Mouse (Mus musculus) monocyte, adult 2 months (primary cell): Measurements from ENCODE around the gene Tmem121b.

Source experiments
- DNase-seq, 2 experiments: peaks; one replicate each; pipeline ENCODE4 v3.0.0; 2022; ENCODE audit warnings: low spot score in 2 of 2, low read depth in 1 of 2

Tmem121b gene

DNA sequence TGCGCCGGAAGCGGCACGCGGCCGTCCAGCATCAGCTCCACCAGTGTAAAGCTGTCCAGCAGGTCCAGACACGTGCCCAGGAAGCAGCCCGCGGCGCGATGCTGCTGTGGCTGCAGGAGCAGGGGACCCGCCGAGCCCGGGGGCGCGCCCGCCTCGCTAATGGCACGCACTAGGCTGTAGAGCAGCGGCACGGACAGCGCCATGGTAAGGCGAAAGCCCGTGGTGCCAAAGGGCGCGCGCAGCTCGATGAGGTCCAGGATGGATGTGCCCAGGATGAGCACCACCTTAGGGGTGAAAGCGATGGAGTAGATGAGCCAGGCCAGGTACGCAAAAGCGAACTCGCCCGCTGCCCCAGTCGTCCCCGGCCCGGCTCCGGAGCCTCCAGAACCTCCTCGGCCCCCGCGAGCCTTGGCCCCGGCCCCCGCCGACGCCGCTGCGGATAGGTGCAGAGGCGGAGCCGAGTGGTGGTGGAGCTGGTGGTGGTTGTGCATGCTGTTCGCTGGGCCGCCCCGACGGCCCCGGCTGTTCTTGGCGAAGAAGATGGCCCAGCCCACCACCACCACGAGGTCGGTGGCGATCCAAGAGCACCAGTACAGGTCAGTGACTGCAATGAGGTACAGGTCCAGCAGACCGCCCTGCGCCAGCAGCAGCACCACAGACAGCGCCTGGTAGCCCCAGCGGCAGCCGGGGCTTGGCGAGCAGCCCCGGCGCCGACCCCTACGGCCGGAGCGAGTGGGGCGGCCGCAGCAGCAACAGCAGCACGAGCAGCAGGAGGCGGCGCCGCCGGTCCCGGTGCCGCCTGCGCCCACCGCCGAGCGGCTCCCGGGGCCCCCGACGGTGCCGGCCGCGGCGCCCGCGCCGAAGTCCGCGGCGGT lies 871 bp downstream of the Tmem121b start:
- no peak for DNase-seq

DNA sequence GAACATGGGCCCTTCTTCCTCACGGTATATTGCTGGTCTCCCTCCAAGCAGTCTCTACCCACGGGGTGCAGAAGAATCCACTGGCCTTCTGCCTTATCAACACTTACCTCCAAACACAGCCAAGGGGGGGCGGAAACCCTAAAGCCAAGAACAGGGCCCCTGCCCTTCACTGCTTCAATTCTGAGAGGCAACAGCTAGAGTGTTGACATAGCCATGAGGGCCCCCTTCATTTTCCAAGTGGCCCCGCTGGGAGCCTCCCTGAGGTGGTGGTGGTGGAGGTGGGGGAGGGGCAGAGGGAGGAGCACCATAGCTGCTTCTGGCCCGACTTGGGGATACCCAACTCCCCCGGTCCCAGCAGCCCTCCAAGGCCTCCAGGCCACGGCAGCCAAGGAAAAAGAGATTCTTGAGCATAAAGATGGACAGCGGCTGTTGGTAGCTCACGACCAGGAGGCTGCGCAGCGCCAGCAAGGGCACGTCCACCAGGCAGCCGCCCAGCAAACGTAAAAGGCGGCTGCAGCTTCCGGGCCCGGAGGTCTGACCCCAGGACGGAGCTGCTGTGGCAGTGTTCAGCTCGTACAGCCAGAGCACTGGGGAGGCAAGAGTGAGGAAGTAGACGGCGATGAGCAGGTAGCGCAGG lies 1.6 kb downstream of the Tmem121b start:
- no peak for DNase-seq

DNA sequence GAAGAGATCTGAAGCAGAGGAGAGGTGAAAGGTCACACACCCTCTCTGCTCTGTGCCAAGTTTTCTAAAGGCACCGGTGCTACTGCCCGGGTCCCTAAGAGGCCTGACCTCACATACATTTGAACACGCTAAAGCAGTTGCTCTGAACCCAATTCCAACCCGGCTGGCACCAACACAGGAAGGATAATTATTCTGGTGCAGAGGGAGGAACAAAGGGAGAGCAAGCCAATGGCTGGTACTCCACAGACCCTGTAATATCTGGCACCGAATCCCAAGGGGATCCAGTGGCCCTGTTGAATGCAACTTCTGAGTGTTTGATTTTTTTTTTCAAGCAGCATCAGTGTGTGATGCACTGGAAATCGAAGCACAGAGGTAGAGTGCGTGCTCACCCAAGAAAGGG lies 2.5 kb downstream of the Tmem121b start:
- DNase-seq: no peak

DNA sequence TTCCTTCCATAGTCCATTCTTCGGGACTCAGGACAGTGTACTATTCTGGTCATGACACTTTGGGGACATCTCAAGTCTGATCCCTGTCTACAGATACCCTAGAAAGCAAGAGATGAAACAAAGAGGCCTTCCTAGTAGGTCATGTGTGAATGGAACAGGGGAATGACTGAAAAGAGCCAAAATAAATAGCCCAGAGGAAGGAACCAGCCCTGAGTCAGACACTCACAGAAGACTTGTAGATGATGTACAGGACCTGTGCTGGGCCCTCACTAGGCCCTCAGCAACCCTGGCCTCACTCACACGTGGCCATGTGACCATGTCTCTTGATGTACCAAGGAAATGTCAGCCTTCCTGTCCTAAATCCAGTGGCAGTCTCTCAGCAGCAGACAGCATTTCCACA lies 4.1 kb downstream of the Tmem121b start:
- DNase-seq: no peak

DNA sequence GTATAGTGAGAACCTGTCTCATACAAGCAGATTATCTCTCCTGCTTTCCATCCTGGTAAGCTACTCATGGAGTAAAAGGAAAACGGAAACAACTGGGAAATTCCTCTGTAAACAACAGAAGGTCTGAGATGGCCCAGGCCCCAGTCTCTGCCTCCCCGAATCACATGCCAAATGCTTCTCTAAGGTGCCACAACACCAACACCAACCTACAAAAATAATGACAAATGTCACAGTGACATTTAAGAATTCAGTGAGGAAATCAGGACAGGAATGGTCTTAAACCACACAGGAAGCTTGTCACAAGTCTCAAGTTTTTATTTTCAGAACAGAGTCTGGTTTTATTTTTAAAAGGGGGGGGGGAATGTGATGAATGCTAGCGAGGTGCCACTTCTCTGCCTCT lies 5.0 kb downstream of the Tmem121b start:
- DNase-seq: no peak

DNA sequence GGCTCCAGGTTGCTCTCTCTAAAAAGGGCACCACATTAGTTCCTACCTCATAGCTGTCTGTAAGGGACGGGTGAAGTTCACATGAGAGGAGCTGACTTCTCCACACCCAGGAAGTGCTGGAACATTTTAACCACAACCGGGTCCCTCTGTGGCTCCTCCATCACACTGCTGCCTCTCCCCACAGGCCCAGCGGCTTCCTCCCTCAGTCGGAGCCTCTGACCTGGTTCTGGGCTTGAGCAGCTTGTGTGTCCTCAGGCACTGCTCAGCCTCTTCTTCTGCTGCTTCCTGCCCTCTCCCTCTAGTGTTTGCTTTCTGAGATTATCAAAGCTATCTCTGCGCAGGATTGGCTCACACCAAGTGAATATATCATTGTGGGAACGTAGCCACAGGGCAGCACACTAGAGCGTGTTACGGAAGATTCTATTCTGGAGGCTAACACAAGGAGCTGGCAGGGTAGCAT lies 7.5 kb downstream of the Tmem121b start:
- DNase-seq: peak in 1 of 2 experiments; percentile 31

DNA sequence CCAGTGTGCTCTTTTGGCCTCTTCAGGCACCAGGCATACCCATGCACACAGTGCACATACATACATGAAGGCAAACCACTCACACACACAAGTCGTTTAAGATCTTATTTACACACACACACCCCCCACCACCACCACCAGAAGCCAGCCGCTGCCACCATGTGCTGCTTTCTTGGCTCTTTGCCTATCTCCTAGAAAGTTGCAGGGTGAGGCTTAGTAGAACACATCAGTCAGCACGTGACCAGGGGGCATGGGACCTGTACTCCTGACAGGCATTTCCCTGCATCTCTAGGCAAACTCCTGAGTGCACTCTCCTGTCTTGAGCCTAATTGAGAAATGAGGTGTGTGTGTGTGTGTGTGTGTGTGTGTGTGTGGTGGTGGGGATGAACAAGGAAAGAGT lies 8.6 kb downstream of the Tmem121b start:
- no peak for DNase-seq

DNA sequence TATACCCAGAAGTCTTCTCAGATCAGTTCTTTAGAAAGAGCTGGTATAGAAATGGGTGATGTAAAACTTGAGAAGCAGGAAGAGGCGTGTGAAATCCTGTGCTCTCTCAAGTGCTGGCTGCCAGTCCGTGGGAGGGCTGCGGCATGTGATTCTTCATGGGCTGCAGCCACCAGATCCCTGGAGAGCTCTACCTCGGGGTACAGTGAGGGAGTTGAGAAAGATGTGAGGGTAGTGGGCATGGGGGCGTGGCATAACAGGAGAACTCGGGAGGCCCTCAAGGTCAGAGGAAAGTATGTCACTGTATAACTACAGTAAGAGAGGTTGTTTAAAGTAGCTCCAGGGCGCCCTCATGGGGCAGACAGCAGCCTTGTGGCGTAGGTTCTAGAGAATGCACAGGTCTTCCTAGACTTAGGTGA lies 10.4 kb downstream of the Tmem121b start:
- DNase-seq: no peak

DNA sequence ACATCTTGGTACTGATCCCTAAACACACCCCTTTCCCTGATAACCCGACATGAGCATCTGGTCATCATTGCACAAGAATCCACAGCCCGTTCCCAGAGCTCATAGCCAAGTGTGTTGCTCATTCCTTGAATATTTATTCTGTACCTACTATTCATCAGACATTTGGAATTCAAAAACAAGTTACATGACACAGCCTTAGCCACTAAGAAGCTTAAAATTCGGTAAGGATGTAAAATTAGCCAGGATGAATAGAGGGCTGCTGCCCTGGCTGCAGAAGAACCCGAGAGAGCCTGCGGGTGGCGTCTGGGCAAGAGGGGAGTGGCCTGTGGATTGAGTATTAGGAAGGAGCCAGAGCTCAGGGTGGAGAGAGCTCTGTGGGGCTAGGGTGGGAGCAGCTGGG lies 10.9 kb downstream of the Tmem121b start:
- DNase-seq: no peak

DNA sequence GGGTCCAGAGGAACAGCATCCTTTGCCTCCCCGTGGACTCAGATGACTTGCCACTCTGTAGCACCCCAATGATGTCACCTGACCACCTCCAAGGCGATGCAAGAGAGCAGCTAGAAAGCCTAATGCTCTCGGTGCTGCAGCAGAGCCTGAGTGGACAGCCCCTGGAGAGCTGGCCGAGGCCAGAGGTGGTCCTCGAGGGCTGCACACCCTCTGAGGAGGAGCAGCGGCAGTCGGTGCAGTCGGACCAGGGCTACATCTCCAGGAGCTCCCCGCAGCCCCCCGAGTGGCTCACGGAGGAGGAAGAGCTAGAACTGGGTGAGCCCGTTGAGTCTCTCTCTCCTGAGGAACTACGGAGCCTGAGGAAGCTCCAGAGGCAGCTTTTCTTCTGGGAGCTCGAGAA lies 11.6 kb downstream of the Tmem121b start:
- DNase-seq: no peak

DNA sequence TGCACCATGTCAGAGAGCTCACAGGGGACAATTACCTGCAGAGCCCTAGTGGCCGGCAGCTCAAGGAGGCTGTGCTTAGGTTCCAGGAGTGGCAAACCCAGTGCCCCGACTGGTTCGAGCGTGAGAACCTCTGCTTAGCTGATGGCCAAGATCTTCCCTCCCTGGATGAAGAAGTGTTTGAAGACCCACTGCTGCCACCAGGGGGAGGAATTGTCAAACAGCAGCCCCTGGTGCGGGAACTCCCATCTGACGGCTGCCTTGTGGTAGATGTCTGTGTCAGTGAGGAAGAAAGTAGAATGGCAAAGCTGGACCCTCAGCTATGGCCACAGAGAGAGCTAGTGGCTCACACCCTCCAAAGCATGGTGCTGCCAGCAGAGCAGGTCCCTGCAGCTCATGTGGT lies 12.1 kb downstream of the Tmem121b start:
- DNase-seq: peak in 1 of 2 experiments; percentile 51

DNA sequence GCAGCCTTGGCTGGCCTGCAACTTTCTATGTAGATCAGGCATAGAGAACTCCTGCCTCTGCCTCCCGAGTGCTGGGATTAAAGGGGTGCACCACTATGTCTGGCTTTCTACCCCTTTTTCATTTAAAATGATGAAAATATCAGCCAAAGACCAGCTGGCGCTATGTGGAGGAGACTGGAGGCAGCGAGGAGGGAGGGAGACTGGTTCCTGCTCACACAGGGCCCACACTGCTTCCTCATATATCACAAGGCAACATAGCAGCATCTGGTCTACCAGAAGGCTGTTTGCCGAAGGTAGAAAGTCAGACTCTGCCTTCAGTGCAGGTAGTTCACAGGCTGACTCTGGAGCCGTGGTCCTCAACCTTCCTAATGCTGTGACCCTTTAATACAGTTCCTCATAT lies 13.2 kb downstream of the Tmem121b start:
- DNase-seq: no peak

DNA sequence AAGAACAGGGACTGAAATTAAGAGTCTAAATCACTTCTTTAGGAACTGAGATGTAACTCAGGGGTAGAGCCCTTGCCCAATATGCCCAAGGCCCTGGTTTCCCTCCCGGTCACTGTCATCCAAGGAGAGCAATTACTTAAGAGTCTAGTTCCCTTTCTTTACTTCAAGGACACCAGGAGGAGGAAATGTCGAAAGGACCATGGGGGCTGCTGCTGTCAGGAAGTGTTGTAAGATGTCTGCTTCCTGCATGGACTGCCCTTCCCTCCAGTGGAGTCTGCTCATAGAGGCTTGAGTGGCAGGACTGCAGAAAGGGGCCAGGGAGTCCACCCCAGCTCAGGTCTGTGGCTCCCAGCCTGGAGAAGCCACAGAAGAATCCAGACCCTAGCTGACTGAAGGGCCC lies 14.3 kb downstream of the Tmem121b start:
- peak; percentile 67 to 85 for DNase-seq

DNA sequence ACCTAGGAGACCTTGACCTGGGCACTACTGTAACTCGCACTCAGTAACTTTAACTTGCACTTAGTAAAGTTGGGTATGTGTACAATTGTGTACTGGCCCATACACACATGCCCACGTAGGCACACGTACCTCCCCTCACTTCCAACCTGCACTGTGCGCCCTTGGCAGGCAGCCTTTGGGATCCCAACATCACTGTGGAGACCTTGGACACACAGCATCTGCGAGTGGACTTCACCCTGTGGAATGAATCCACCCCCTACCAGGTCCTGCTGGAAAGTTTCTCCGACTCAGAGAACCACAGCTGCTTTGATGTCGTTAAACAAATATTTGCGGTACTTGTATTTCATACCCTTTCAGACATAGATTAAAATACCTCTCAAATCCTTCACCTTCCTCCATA lies 18.3 kb downstream of the Tmem121b start:
- no peak for DNase-seq

DNA sequence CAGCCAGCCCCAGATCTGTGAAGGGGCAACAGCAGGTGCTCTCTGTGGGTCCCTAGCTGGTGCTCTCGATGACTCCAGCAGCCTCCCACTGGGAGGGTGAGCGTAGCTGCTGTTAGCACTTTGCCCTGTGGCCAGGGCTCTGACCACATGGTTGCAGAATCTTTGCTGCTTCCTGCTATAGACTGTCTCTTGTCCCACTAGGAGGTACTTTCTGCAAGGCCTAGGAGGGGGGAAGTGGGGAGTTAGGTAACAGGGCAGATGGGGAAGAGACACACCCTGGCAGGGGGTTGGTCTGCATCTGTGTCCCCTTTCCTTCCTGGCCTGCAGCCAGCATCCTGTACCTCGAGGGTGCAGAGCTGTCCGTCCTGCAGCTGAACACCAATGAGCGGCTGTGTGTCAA lies 20.2 kb downstream of the Tmem121b start:
- DNase-seq: peak; percentile 81 to 92

DNA sequence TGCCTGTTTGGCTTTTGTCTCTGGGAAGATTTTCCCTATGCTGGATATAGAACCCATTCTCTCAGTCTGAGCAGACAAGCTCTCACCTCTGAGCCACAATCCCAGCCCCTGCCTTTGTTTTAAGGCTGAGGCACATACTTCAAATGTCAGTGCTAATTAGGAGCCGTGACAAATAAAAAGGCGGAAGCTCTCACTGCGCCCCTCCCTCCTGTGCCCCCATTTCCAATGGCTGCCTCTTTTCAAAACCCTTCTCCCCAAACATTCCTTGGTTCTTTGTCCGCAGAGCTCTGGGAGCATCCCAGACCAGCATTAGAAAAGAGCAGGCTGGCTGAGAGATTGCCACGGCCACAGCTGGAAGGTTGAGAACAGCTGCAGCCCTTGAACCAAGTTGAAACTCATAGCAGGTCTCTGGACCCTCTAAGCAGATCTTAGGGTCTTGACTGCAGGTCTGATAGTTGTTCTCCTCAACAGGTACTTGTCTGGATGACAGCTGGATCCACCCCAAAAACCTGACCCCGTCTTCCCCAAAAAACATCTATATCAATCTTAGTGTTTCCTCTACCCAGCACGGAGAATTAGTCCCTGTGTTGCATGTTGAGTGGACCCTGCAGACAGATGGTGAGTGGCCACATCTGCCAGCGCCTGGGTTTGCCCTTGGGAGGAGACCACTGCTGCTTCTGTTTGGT lies 21.0 kb downstream of the Tmem121b start:
- no peak for DNase-seq

DNA sequence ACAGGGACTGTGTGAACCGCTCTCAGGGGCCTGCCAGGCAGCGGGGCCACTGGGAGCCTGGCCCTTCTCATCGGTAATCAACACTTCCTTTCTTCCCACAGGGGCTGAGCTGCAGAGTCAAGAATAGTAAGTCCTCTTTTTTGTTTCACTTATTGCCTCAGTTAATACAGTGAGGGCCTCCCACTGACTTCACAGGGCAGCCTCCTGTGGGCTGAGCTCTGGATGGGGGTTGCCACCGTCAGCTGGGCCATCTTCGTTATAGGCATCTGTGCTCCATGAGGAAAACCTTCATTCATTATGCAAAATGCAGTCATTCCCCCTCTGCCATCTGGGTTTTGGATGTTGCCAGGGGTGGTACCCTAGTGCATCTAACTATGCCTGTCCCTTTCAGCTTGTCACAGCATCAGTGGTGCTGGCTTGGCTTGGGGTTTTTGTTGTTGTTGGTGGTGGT lies 21.6 kb downstream of the Tmem121b start:
- peak in 1 of 2 experiments; percentile 51 for DNase-seq

DNA sequence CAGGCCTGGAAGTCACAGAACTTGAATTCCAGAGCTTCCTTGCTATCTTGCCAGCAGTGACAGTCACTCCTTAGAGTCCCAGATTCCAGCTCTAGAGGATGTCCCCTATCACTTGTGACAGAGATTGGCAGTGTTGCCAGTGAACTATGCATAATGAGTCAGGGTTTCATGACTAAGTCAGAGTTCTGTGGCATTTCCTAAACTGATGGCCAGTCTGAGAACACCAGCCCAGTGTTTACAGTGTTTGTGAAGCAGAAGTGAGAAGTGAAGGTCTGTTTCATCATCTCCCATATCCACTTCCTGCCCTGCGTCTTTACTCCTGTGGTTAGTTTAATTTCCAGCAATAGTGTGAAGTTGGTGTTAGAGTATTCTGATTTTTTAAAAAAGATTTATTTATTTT lies 22.9 kb downstream of the Tmem121b start:
- peak; percentile 54 to 65 for DNase-seq

DNA sequence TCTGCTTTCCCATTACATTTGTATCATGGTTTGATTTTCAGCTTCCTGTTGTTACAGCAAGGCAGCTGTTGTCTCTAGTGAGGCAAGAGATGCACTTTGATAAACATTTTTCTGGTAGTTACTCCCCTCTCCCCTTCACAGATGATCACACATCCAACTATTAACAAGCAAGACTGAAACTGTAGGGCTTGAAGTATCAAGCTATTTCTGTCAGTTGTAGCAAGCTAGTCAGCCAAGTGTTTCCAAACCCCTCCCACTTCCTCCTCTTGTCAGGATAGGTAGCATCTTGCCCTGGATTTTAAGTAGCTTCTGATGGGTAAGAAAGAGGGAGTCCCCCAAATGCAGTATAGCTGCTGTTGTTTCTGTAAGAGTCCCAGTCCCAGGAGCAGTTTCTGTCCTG lies 23.8 kb downstream of the Tmem121b start:
- no peak for DNase-seq

DNA sequence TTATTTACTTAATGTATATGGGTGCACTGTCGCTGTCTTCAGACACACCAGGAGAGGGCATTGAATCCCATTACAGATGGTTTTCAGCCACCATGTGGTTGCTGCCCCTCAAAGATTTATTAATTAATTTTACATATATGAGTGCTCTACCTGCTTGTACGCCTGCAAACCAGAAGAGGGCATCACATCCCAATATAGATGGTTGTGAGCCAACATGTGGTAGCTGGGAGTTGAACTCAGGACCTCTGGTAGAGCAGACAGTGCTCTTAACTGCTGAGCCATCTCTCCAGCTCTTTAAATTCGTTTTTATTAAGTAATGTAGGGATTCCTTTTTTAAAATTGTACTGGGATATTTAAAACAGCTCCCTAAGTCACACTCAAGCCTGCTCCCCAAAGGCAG lies 24.3 kb downstream of the Tmem121b start:
- DNase-seq: no peak

DNA sequence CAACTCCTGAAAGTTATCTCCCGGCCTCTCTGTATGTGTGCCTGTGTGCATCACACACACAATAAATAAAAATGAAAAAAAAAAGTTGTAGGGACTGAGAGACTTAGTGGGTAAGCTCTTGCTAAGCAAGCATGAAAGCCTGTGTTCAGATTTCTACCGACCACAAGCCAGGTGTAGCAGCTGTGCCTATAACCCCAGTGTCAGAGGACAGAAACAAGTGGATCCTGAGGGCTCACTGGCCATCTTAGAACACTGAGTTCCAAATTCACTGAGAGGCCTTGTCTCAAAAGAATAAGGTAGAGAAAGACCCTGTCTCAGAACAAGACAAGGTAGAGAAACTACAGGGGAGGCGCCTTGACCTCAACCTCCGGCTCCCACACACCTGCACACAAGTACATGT lies 25.3 kb downstream of the Tmem121b start:
- no peak for DNase-seq
